Mouse (Mus musculus) MEL (cell line): ENCODE results near the gene Adm2.

Experiments
- CTCF ChIP-seq, 3 experiments: IDR thresholded peaks in 2 of 3; conservative IDR thresholded peaks in 1 of 3; 2 replicates each; pipeline ENCODE4 v1.5.1; 2011 to 2012; ENCODE audit warnings: low read length in 3 of 3, low read depth in 2 of 3, mild to moderate bottlenecking in 2 of 3, improper control_type of control experiment in 1 of 3, inconsistent platforms in 1 of 3, mixed read lengths in 1 of 3, moderate library complexity in 1 of 3; ENCODE audit not compliant: control insufficient read depth in 1 of 3, insufficient read depth in 1 of 3, poor library complexity in 1 of 3, severe bottlenecking in 1 of 3
- E2F4 ChIP-seq: IDR thresholded peaks from 2 replicates; pipeline ENCODE4 v1.6.1; 2011; ENCODE audit warnings: low read depth, low read length, improper control_type of control experiment, borderline replicate concordance
- GABPA ChIP-seq: IDR thresholded peaks from 2 replicates; pipeline ENCODE4 v1.6.1; 2012; ENCODE audit warnings: low read depth, mild to moderate bottlenecking, inconsistent platforms, low read length, improper control_type of control experiment, moderate library complexity
- POLR2A ChIP-seq, 2 experiments: IDR thresholded peaks; 2 replicates each; pipeline ENCODE4 v1.6.1; 2011 to 2012; ENCODE audit warnings: low read length in 2 of 2, mild to moderate bottlenecking in 2 of 2, control low read depth in 1 of 2, improper control_type of control experiment in 1 of 2, low read depth in 1 of 2, moderate library complexity in 1 of 2; ENCODE audit not compliant: control insufficient read depth in 1 of 2, insufficient read depth in 1 of 2, poor library complexity in 1 of 2
- POLR2AphosphoS2 ChIP-seq: IDR thresholded peaks from 2 replicates; pipeline ENCODE4 v1.6.1; 2011; ENCODE audit warnings: low read length, improper control_type of control experiment
- RAD21 ChIP-seq: IDR thresholded peaks from 2 replicates; pipeline ENCODE4 v1.6.1; 2011; ENCODE audit warnings: mild to moderate bottlenecking, low read depth, low read length, improper control_type of control experiment
- TAL1 ChIP-seq: IDR thresholded peaks from 2 replicates; pipeline ENCODE4 v1.6.1; 2012; ENCODE audit warnings: mild to moderate bottlenecking, inconsistent platforms, low read length, moderate library complexity, mixed read lengths
- USF1 ChIP-seq: IDR thresholded peaks from 2 replicates; pipeline ENCODE4 v1.6.1; 2014; ENCODE audit warnings: low read depth, mild to moderate bottlenecking, inconsistent platforms, low read length, improper control_type of control experiment, moderate library complexity

DNA sequence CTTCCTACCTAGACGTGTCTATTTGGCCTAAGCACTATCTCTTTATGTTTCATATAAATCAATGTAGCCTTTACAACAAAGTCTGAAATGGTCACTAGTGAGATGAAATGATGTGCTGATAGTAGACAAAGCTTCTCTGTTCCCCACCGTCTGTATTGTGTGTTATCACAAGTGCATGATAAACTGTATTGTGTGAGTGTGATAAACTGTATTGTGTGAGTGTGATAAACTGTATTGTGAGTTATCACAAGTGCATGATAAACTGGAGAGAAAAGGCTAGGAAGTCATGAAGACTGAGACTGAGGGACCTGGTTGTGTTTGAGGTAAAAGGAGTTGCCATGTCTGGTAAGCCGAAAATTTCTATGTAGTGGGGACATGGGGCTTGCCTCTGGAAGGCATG is 36.3 kb downstream of the Adm2 start:
- TF ChIP-seq USF1: no peak
- TF ChIP-seq TAL1: no peak
- TF ChIP-seq CTCF (IDR thresholded peaks at IDR 0.05 in 2 of 3, conservative IDR thresholded peaks at IDR 0.05 in 1 of 3; ENCODE audit: control insufficient read depth in 1 of 3, insufficient read depth in 1 of 3, low read depth in 2 of 3, low read length in 3 of 3, poor library complexity in 1 of 3, severe bottlenecking in 1 of 3): no peak
- TF ChIP-seq POLR2AphosphoS2: no peak
- no peak for TF ChIP-seq POLR2A (IDR thresholded peaks at IDR 0.05; ENCODE audit: control insufficient read depth in 1 of 2, insufficient read depth in 1 of 2, low read depth in 1 of 2, low read length in 2 of 2, poor library complexity in 1 of 2)
- TF ChIP-seq E2F4: no peak
- no peak for TF ChIP-seq GABPA
- no peak for TF ChIP-seq RAD21
